Mouse (Mus musculus): ENCODE data around the gene 9530068E07Rik. TPM values are rescaled to one million over a fixed set of nuclear protein-coding genes. Genes with fewer than 3 reads are reported as not detected.
"Not testable (repeated sequence)": the region's sequence is repeated elsewhere in the genome, so short reads cannot be mapped to it uniquely, and the experiment has no call there.

The 9530068E07Rik gene
- total RNA-seq (2021) = 100 to 1,000 TPM; 181 to 192 TPM
- long read RNA-seq, experiment 1, transcript 9530068E07Rik-201 (3 exons, 2,467 nt) = major isoform, 209 of 217 reads
- long read RNA-seq, experiment 1, partial matches to known transcripts = 4 of 217 reads
- long read RNA-seq, experiment 1, other reads (novel, unspliced or antisense) = 4 of 217 reads
- long read RNA-seq, experiment 2, transcript 9530068E07Rik-201 (3 exons, 2,467 nt) = major isoform, 287 of 312 reads
- long read RNA-seq, experiment 2, partial matches to known transcripts = 11 of 312 reads
- long read RNA-seq, experiment 2, other reads (novel, unspliced or antisense) = 14 of 312 reads

GRCm38 (mm10) chr11:52395940-52396596 is at the start of gene 9530068E07Rik:
9530068E07Rik (plus strand) TSS chr11:52396428.
- DNase-seq (ENCODE audit: low spot score in 2 of 2) = peak; percentile 78 to 80

- no peak for DNase-seq (ENCODE audit: low spot score in 2 of 2)
Observed at GRCm38 (mm10) chr11:52346635-52347005, 49.6 kb upstream of the 9530068E07Rik start.

DNA sequence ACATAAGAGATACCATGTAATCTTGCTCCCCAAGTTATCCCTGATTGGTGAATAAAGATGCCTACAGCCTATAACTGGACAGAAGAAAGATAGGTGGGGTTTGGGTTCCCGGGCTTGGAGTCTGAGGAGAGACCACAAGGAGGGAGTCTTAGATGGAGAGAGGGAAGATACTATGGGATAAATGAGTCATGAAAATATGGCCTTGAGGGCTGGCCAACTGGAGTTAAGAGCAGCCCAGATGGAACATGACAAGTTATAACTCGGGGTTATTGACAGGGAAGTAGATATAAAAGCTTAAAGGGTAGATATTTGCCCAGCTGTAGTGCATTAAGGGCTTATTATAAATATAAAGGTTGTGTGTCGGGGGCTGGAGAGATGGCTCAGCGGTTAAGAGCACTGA is 48.1 kb upstream of the 9530068E07Rik start:
- no peak for DNase-seq (ENCODE audit: low spot score in 2 of 2)

GRCm38 (mm10) chr11:52348724-52349123 is 47.5 kb upstream of the 9530068E07Rik start:
- DNase-seq (ENCODE audit: low spot score in 2 of 2) = no peak

DNA sequence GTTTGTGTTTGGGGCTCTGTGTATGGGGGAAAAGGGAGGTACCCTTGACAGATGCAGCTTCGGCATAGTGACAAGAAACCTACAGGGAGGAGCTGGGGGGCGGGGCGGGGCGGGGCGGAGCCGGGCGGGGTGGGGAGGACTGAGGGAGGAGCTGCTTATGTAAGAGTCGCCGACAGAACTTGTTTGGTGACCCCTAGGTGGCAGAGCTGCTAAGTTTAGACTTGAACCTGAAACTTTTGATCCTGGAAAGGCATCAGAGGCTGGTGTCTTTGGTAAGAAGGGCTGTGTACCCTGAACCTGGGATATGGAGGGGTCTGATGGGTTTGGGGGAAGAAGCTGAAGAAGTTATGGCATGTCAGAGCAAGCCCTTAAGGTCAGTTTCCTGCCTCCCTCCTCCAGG is 45.3 kb upstream of the 9530068E07Rik start:
- DNase-seq (ENCODE audit: low spot score in 2 of 2) = no peak

DNA sequence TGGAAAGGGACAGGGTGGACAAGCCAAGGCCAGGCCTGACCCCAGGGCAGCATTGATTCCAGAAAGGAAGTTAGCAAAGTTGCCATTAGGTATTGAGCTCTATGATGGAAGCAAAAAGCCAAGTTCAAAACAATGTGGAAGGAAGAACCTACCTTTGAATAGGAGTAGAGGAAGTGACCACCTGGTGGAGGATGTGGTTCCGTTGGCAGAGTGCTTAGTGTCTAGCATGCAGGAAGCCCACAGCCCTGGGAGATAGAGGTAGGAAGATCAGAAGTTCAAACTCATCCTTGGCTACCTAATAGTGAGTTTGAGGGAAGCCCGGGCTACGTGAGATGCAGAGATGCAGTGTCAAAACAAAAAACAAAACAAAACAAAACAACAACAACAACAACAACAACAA is 44.0 kb upstream of the 9530068E07Rik start:
- no peak for DNase-seq (ENCODE audit: low spot score in 2 of 2)

DNA sequence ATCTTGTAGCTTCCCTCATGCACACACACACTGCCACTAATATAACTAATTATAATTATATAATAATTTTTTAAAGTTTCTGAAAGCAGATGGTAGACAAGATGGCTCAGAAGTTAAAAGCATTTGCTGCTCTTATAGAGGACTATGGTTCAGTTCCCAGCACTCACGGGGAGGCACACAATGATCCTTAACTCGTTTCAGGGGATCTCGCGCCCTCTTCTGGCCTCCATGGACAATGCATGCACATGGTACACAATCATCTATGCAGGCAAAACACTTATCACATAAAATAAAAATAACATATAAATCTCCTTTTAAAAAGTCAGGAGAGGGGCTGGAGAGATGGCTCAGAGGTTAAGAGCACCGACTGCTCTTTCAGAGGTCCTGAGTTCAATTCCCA is 41.6 kb upstream of the 9530068E07Rik start:
- no peak for DNase-seq (ENCODE audit: low spot score in 2 of 2)

DNA sequence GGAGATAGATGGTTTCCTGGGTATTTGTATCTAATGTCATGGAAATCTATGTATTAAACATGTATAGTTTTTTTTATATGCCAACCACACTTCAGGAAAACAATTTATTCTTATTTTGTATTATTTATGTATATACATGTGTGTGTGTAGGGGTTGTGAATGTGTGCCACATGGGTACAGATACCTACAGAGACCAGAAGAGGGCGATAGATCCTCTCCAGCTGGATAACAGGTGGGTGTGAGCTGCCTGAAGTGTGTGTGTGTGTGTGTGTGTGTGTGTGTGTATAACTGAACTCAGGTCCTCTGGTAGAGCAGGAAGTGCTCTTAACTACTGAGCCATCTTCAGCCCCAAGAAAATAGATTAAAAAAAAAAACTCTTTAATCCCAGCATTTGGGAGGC is 40.6 kb upstream of the 9530068E07Rik start:
- no peak for DNase-seq (ENCODE audit: low spot score in 2 of 2)

- DNase-seq (ENCODE audit: low spot score in 2 of 2) = not testable (repeated sequence)
Observed at GRCm38 (mm10) chr11:52357091-52357490, 39.1 kb upstream of the 9530068E07Rik start.

GRCm38 (mm10) chr11:52358520-52358919 is 37.7 kb upstream of the 9530068E07Rik start:
- no peak for DNase-seq (ENCODE audit: low spot score in 2 of 2)

GRCm38 (mm10) chr11:52359686-52360470 is 36.4 kb upstream of the 9530068E07Rik start:
- DNase-seq (ENCODE audit: low spot score in 2 of 2) = no peak

GRCm38 (mm10) chr11:52360471-52361277 is 35.6 kb upstream of the 9530068E07Rik start, which contains the start of gene Vdac1:
Vdac1 (plus strand) TSS chr11:52360860.
- DNase-seq (ENCODE audit: low spot score in 2 of 2) = peak; percentile 73 to 79

- DNase-seq (ENCODE audit: low spot score in 2 of 2) = peak; percentile 26 to 41
Observed at GRCm38 (mm10) chr11:52361287-52361921, 34.8 kb upstream of the 9530068E07Rik start.

DNA sequence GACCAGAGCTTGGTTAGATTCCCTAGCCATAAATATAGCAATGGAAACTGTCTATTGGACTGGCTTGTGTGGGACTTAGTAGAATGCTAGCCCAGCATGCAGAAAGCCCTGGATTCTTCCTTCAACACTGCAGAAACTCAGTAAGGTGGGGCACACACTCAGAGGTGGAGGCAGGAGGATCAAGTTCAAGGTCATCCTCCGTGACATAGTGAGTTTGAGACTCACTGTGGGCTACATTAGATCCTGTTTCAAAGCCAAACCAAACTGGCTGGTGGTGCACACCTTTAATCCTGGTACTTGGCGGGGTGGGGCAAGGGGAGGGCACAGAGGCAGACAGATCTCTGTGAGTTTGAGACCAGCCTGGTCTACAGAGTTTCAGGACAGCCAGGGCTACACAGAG is 31.9 kb upstream of the 9530068E07Rik start:
- DNase-seq (ENCODE audit: low spot score in 2 of 2) = no peak

DNA sequence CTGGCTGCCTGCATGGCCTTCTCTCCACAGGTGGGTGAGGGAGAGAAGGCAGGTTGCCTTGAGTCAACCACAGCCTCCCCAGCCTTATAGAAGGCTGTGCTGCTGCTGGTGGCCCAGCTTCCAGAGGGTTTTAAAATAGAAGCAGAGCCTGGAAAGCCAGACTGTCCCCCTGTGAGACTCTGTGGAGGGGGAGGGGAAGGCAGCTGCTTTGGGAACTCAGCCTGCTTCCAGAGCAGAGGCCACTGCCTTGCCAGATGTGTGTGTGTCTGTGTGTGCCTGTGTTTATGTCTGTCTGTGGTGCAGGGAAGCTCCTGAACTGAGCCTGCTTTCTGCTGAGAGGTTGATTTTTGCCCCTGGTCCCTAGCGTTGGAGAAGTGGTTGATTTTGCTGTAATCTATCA is 31.1 kb upstream of the 9530068E07Rik start:
- no peak for DNase-seq (ENCODE audit: low spot score in 2 of 2)

DNA sequence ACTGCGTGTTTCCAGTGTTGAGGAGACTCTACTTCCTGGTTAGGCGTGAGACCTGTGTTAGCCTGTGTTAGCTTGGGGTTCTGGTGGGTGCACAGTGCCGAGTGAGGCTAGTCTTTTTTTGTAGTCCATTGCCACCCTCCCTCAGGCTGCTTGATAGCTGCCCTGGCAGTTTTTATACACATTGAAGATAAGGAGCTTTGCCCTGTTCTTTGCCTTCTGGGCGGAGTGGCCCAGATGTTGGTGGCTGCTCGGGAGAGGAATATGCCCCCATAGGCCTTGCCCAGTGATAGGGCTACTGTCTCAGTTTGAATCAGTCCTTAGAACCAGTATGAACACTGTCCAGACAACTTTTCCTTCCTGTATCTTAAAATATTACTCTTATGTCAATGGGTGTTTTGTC is 29.9 kb upstream of the 9530068E07Rik start:
- DNase-seq (ENCODE audit: low spot score in 2 of 2) = no peak

GRCm38 (mm10) chr11:52368176-52368985 is 27.8 kb upstream of the 9530068E07Rik start:
- DNase-seq (ENCODE audit: low spot score in 2 of 2) = no peak

DNA sequence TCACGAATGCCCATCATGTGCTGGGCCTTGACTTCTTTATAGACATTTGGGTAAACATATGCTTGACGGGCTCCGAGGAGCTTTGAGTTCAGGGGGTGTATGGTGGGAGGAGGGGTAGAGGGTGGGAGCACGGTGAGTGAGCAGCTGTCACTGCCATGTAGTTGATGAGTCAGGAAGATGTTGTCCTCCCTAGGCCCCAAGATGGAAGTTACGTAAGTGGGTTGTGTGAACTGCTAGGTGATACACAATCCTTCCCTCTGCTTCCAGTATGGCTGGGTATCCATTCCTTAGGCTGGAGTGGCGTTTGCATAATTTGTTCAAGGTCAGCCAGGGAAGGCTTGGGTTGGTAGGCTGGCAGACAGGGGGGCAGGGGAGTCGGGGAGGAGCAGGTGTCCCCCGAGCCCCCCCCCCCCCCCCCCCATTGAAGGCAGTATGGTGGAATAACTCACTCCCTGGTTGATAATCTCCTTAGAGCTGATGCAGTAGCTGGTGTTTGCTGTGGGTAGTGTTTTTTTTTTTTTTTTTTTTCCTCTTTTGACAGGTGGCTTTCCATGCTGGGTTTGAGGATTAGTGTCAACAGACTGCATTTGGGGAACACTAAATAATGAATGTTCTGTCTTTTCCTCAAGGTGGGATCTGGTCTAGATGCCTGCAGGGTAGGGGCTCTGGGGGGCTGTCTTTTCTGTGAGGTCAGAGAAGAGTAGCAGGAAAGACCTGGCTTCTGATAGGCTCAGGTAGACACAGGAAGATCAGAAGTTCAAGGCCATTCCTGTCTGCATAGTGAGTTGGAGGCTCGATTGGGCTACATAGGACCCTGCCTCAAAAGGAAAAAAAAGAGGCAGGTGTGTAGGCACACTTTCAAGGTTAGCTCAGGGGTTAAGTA is 26.7 kb upstream of the 9530068E07Rik start:
- DNase-seq (ENCODE audit: low spot score in 2 of 2) = no peak

DNA sequence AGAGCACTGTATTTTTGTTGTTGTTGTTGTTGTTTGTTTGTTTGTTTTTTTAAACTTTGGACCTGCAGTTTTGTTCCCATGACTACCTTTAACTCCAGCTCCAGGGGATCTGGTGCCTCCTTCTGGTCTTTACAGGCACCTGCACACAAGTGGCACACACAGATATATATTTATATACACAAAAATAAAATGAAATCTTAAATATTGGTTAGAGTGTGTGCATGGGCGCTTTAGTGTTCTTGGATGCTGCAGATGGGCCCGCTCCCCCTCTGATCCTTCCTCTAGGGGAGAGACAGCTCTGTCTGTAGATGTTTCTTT is 26.1 kb upstream of the 9530068E07Rik start:
- DNase-seq (ENCODE audit: low spot score in 2 of 2) = no peak
